ENCODE assay signal across 9 mouse cellular contexts in the genomic region with DNA sequence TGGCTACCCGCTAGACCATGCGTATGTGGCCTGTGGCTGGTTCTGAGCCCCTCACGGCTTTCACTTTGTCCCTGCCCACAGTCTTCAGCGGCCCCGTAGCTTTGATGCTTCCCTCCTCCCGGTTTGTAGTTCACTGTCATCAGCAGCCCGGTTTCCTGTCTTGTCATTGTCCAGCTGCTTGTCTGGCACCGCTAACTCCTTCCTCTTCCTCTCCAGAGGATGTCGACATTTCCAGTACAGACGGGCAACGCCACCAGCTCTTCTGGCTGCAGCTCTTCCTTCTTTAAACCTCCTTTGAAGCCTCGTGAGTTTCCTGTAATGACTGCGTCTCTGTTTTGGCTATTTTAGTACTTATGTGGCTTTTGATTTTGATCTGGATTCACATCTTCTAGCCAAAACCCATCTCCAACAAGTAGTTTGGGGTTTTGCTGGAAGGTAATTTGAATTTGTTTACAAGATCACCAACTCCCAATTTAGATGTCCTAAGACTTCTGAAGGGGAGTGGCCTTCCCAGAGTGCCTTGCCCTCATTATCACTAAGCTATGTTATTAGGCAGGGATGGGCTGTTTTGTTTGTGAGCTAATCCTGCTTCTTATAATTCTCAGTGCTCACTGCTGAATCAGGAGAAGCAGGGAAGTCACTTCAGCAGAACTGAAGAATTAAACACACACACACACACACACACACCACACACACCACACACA.
A peak's percentile ranks its signal among the peaks of the same experiment; 100 is the strongest.
DNase-seq lines count a peak whose midpoint lies in the region; ATAC-seq lines count a peak whose summit lies in the region.
"Had no signal": no experiment of that assay in that cellular context is flagged by ENCODE, and none has a peak within 500 bp of the region (broad histone marks: within the 10 kb centered on the region; RNA-seq: fewer than 3 reads in every experiment).

No protein-coding gene starts in this region.

- WGBS in hindbrain, embryonic 15.5 days, result 67% methylated on average over 13 of the region's 13 CpGs
- 62% methylated on average over 13 of the region's 13 CpGs for WGBS in hindbrain, embryonic 14.5 days
- WGBS in liver, embryonic 15.5 days (ENCODE audit: insufficient replicate concordance), result 9% methylated on average over 13 of the region's 13 CpGs

- H3K9ac ChIP-seq in hindbrain, embryonic 15.5 days, result no peak overlapping the region
- H3K9ac ChIP-seq in hindbrain, embryonic 14.5 days, result no peak overlapping the region
- H3K9ac ChIP-seq in liver, embryonic 15.5 days, result peak overlapping the region; percentile 57
- H3K9ac ChIP-seq: midbrain, embryonic 12.5 days had no signal

- no peak overlapping the region; the same call in 1 of the 2 replicates for H3K27ac ChIP-seq in hindbrain, embryonic 15.5 days (replicated peaks)
- no peak overlapping the region for H3K27ac ChIP-seq in hindbrain, embryonic 14.5 days
- H3K27ac ChIP-seq in liver, embryonic 15.5 days (replicated peaks), result peak overlapping the region; percentile 94
- H3K27ac ChIP-seq: midbrain, embryonic 12.5 days had no signal

- no peaks in the 10 kb centered on the region for H3K36me3 ChIP-seq in hindbrain, embryonic 15.5 days
- no peaks in the 10 kb centered on the region for H3K36me3 ChIP-seq in hindbrain, embryonic 14.5 days (replicated peaks; ENCODE audit: control insufficient read depth, insufficient read depth)
- H3K36me3 ChIP-seq in liver, embryonic 15.5 days (replicated peaks), result no peaks in the 10 kb centered on the region
- H3K36me3 ChIP-seq: midbrain, embryonic 12.5 days had no signal

- no peak for DNase-seq in hindbrain, embryonic 14.5 days (ENCODE audit: low spot score)
- DNase-seq in adrenal gland, postnatal 10 days, result peak; percentile 40
- peak; percentile 18 to 44 for DNase-seq in gastrocnemius, postnatal 36 days
- peak; percentile 59 for DNase-seq in kidney, adult 11 months
- peak; percentile 73 for DNase-seq in retina, adult 2 months (ENCODE audit: low read depth, low spot score)
- no peak for DNase-seq in testis, postnatal 14 days (ENCODE audit: low spot score)

- intact Hi-C loops in gastrocnemius, postnatal 36 days (cut with DNase I), result no loop called here

- H3K4me2 ChIP-seq in hindbrain, embryonic 15.5 days, result no peak overlapping the region
- no peak overlapping the region for H3K4me2 ChIP-seq in hindbrain, embryonic 14.5 days (replicated peaks)
- H3K4me2 ChIP-seq in liver, embryonic 15.5 days, result peak overlapping the region; percentile 70
- H3K4me2 ChIP-seq: midbrain, embryonic 12.5 days had no signal

- H3K27me3 ChIP-seq in hindbrain, embryonic 15.5 days, result no peaks in the 10 kb centered on the region
- no peaks in the 10 kb centered on the region for H3K27me3 ChIP-seq in hindbrain, embryonic 14.5 days (ENCODE audit: control insufficient read depth, insufficient read depth, low read length)
- no peaks in the 10 kb centered on the region for H3K27me3 ChIP-seq in liver, embryonic 15.5 days
- H3K27me3 ChIP-seq: midbrain, embryonic 12.5 days had no signal

- no peaks in the 10 kb centered on the region for H3K9me3 ChIP-seq in hindbrain, embryonic 15.5 days
- H3K9me3 ChIP-seq in hindbrain, embryonic 14.5 days (ENCODE audit: control insufficient read depth, low read length), result no peaks in the 10 kb centered on the region
- no peaks in the 10 kb centered on the region for H3K9me3 ChIP-seq in liver, embryonic 15.5 days (replicated peaks)
- H3K9me3 ChIP-seq: midbrain, embryonic 12.5 days had no signal

- no peak overlapping the region for H3K4me3 ChIP-seq in hindbrain, embryonic 15.5 days
- no peak overlapping the region for H3K4me3 ChIP-seq in hindbrain, embryonic 14.5 days (replicated peaks; ENCODE audit: low read length)
- peak overlapping the region; percentile 44 for H3K4me3 ChIP-seq in liver, embryonic 15.5 days (replicated peaks)
- H3K4me3 ChIP-seq: midbrain, embryonic 12.5 days had no signal

- ATAC-seq in hindbrain, embryonic 15.5 days (ENCODE audit: low FRiP score, low read depth), result 0 out of 2 replicates have a peak, but pooled peaks have one; percentile 24
- no peak for ATAC-seq in hindbrain, embryonic 14.5 days (ENCODE audit: low FRiP score)
- peak; percentile 88 for ATAC-seq in liver, embryonic 15.5 days (ENCODE audit: insufficient read depth)

- H3K4me1 ChIP-seq in hindbrain, embryonic 15.5 days (replicated peaks), result no peaks in the 10 kb centered on the region
- H3K4me1 ChIP-seq in hindbrain, embryonic 14.5 days (replicated peaks; ENCODE audit: control insufficient read depth, insufficient read depth, low read length), result no peaks in the 10 kb centered on the region
- peaks cover 86% of the 10 kb centered on the region for H3K4me1 ChIP-seq in liver, embryonic 15.5 days (replicated peaks)
- H3K4me1 ChIP-seq: midbrain, embryonic 12.5 days had no signal

Comparison
In these comparisons a context has a peak if more than half of its experiments do, and no peak if none do; other contexts are left out.
1. DNase-seq: peak in adrenal gland, postnatal 10 days (single experiment), gastrocnemius, postnatal 36 days (2 of 2), kidney, adult 11 months (single experiment) and retina, adult 2 months (single experiment); none in hindbrain, embryonic 14.5 days (single experiment) and testis, postnatal 14 days (single experiment).